Mouse (Mus musculus) heart, postnatal 36 days (tissue): Measurements from ENCODE around the gene Qsox2. TPM values are rescaled to one million over a fixed set of nuclear protein-coding genes. Genes with fewer than 3 reads are reported as not detected.

Experiments
- DNase-seq, 2 experiments: peaks; one replicate each; pipeline ENCODE4 v3.0.0; 2021 to 2022
- intact Hi-C: fragments of 180-260 bp; cut with DNase I; formaldehyde crosslinking; loops from one replicate; pipeline ENCODE4 v1.15.1; 2025
- total RNA-seq, 2 experiments: library from RNA; stranded (reverse); gene quantifications; 2 replicates each; pipeline ENCODE4 v1.2.3; 2021

Qsox2 gene
- total RNA-seq, 2 experiments from 2014 or later, result 19.0 to 19.7 TPM

DNA sequence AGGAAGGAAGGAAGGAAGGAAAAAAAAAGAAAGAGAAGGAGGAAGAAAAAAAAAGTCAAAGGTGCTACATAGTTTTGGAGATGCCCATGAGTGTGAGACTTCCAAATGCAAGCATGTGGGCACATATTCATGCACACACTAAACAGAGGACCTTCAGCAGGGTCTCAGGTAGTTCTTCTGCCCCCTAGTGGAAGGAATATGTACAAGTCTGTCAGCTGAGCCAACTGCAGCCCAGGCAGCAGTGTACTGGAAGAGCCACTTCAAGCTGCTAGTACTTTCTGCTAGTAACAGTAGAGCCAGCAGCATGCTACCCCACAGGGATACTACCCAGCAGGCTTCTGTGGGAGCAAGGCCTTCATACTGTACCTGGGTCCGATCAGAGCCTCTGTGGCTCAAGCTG, 9.5 kb downstream of the Qsox2 start:
- DNase-seq, result peak; percentile 9 to 32
- intact Hi-C loops, result loop anchor here (2.0 kb wide), 1 partner anchor 71 kb away; no protein-coding TSS in a partner anchor

DNA sequence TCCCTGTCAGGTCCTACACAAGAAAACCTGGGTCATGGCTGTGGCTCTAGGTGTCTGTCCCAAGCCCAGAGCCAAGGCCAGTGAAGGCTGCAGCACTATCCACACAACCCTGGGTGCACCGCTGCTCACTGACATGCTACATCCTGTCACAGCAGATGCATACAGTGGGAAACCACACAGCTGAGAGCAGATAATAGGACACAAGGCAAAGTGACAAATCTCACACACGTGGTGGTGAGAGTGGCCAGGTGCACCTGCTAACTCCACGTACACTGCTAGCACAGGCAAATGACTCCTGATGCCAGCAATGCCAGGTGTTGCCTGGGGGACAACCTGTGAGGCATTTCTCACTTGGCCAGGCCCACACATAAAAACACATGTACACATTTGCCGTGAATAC, 12.1 kb downstream of the Qsox2 start:
- DNase-seq, result no peak
- intact Hi-C loops, result no loop called here

DNA sequence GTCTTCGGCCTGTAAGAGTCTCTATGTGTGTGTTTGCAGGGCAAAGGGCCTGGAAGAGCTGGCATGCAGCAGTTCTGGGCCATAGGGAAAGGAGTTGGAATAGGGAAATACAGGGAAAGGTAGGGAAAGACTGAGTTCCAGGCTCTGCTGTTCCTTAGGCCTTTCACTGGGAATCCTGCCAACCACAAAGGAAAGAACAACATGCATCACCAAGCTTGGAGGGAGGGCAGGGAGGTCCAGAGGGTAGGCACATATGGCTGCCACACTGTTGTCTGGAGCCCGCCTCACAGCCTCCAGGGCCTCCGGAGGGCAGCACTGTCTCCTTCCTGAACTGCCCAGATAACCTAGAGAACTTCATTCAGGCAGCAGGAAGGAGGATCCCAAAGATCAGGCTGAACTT, 13.4 kb downstream of the Qsox2 start:
- intact Hi-C loops, result no loop called here
- no peak for DNase-seq

DNA sequence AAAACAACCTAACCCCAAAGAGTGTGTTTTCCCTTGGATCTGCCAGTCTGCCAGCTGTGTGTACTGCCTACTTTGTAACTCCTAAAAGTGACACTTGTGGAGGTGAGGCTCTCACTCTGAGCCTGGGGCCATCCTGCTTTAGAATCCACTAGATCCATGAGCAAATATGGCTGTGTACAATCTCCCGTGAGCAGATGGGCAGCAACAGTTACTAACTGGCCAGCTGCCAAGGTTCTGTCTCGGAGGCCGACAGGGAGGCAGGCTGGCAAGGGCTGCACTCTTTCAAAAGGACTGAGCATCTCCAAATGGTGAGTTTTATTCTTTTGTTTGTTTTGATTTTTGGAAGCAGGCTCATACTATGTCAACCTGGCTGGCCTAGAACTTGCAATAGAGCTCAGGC, 22.8 kb downstream of the Qsox2 start:
- no peak for DNase-seq
- intact Hi-C loops, result no loop called here

DNA sequence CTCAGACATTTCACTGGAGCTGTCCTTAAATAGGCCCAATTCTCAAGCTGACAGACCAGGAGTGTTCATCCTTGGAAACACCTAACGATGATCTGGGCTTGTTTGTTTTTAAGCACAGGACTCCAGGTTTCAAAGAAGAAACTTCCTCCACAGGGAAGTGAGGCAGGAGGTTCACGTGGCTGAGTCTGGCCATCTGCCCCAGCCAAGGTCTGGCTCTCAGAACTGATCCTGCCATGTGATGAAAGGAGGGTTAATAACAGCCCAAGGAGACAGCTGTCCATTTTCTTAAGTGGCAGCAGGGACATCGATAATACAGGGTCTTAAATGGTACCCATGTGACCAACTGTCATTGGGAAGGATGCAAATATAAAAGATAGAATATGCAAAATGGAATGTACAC, 27.8 kb downstream of the Qsox2 start:
- intact Hi-C loops, result no loop called here
- no peak for DNase-seq

DNA sequence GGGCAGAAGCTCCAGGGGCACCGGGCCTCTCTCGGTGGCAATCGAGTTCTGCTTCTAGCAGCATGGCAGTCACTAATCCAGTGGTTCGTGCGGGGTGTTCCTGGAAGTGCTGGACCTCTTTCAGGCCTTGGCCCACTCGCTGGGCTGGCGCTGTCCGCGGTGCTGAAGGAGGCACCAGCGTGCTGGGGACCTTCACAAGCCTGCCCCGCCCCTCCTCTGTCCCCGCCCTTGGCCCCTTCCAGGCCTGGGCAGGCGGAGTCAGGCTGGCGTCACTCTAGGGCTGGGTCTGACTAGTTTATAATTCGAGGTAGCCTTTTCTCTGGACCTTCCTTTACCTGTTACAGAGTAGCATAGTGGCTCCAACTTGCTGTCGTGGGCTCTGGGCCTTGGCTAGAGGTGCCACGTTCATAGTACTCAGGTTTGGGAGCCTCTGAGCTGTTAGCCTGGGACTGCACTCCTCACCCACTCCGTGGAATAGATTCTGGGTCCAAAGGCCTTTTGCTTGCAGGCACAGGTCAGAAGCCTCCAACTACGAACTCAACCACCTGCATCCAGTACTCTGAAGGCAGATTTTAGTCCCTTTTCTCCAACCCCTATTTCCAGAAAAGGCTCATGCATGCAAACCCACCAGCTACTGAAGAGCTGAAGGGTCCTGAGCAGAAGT, 29.1 kb downstream of the Qsox2 start, which contains the start of gene Lhx3:
Gene Lhx3 (minus strand): TSS at position 164 of the 664 bp plus-strand sequence.
- peak; percentile 79 to 85 for DNase-seq
- intact Hi-C loops, result no loop called here

DNA sequence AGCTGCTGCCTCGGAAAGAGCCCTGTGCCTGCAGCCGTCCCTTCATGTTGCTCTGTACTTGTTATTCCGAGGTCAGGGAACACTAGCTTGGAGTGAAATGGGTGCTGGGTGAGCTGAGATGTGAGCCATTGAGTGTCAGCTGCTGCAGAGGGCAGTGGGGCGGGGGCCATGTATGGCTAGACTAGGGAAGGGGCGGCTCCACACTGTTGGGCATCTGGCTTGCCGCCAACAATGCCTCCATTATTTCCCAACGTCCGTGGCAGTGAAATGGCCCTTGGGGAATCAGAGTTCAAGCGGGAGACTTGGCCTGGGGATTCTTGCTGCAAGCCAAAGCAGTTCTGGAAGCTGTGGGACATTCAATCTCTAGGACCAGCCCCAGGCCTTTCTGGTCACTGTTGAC, 29.8 kb downstream of the Qsox2 start:
- DNase-seq, result no peak
- intact Hi-C loops, result no loop called here

DNA sequence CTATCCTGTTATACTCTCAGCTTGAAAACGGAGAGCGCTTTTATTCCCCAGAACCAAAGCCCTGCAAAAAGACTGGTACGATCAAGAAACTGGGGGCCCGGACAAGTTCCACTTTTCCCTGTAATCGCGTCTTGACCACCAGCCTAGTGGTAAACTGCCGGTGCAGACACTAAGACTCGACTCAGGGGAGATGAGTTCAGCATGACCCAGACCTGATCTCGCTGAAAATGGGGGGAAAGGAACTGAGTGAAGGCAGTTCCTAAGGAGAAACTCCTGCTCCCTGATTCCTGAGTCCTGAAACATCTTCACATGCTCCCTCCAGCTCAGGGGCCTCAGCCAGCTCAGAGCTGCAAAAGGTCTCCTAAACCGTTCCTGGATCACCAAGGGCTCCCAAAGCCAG, 31.6 kb downstream of the Qsox2 start:
- DNase-seq, result no peak
- intact Hi-C loops, result no loop called here

DNA sequence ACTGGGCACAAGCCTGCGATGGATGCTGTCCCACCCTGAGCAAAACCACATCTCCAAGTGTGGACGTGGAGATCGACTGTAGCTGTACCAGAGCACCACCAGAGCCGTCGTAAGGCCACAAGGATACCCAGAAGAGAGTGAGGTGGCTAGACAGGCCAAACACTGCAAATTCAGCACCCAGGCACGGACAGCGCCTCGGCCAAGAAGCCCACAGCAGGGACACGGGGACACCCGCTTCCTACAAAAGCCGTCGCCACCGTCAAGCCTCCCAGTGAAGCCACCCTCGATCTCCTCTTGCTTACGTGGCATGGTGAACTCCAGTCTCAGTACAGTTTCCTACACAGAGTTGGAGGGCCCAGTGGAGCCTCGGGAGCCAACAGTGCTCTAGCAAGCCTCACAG, 32.2 kb downstream of the Qsox2 start:
- peak in 1 of 2 experiments; percentile 17 for DNase-seq

DNA sequence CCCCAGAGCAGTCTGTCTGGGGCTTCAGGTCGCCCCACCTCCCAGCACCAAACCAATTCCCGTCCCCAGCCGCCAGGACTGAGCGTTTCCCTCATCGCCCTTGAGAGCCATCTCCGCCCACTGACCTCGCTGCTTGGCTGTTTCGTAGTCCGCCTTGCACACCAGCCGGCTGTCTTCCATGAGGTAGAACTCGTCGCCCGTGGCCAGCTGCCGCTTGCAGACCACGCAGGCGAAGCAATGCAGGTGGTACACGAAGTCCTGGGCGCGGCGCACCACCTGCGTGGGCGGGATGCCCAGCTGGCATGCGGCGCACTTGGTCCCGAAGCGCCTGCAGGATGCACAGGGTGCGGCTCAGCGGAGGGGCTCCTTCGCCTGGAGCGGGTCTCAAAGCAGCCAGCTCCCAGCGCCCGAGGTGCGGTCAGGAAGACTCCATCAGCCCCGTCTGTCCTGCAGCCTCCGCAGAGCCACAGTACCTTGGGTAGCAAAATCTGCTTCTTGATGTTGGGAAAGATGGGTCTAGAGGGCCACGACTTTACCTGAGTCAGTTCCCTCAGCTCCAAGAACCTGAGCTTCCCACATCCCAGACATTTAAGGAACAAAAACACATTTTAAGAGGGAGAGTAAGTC, 34.4 kb downstream of the Qsox2 start:
- no peak for DNase-seq
- intact Hi-C loops, result no loop called here

More for the DNA sequence above, 32.2 kb downstream of the Qsox2 start:
- intact Hi-C loops, result no loop called here

DNA sequence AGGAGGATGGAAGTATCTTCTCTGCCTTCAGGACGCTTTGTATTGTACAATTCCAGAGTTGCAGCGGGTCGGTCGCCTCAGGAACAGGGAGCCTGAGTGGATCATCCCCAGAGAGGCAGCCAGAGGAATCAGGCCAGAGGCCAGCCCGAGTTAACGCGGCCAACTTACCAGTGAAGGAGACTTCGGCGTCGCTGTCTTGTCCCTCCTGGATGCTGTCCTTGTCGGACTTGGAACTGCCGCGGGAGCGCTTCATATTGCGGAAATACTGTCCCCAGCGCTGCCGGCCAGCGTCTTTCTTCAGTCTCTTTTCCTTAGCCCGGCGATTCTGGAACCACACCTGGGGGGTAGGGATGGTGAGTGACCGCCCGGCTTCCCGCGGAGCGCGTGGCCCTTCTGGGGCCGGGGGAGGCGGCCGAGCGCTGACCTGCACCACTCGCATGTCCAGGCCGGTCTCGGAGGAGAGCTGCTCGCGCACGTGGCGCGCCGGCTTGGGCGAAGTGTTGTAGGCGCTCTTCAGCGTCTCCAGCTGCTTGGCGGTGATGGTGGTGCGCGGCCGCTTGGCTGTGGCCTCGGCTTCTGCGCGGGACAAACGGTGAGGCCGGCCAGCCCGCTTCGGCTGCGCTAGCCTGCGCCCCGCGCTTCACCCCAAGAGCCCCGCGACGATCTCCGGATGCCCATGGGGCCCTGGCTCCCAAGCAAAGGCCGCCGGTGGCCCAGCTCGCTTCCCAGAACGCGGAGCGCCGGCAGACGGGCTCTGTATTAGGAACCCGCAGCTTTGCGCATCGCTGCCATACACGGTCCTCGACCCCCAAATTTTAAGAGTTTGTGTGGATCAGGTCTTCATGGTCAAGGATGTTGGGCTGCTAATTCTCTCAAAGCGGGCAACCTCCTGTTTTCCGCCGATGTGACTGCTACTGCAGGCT, 35.1 kb downstream of the Qsox2 start:
- intact Hi-C loops, result no loop called here
- no peak for DNase-seq

DNA sequence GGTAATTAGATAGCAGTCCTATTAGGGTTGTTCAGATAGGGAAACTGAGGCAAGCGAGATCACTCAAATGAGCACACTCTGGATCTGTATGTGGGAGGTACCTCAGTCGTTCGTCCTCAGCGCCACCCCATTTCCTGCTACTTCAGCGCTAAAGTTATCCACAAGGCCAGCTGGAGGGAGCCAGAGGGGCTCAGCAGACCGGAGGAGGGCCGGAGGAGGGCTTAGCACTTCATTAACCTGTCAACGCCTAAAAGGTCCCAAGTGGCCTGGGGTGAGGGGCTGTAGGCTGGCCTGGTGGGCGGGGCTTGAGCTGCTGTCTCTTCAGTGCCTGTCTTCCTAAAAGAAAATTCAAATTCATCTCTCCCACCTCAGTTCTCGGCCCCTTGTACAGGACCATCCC, 38.8 kb downstream of the Qsox2 start:
- no peak for DNase-seq
- intact Hi-C loops, result no loop called here

DNA sequence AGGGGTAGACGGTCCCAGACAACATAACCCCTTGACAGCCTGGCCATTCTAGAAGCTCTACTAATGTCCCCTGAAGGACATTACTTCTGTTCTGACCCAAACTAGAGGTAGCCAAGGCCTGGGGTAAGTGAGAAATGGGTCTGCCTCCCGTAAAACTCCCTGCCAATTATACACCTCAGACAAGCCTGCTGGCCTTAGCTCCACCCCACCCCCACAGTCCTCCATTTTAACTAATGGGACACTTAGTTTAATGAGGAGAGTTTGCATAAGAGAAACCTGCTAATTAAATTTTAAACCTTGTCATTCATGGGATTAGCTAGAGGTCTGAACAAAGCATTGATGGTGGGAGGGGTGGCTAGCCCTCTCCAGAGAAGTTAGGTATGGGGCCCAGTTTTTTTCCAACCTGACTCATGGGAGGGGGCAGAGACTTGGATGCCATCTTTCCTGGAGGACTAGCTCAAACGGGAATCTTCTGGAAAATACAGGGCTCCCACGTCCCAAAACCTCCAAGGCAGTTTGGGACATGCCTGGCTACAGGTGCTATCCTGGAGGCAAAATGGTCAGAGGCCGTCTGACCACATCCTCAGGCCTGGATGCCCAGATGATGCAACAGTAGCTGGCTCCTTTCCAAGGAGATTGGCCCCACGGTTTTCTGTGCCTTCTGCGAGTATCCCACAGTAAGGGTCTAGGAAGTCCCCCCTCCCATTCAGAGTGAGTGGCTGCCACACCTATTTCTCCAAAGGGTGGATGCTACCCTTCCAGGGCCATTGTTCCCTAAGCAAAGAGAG, 42.6 kb downstream of the Qsox2 start:
- intact Hi-C loops, result no loop called here
- no peak for DNase-seq

DNA sequence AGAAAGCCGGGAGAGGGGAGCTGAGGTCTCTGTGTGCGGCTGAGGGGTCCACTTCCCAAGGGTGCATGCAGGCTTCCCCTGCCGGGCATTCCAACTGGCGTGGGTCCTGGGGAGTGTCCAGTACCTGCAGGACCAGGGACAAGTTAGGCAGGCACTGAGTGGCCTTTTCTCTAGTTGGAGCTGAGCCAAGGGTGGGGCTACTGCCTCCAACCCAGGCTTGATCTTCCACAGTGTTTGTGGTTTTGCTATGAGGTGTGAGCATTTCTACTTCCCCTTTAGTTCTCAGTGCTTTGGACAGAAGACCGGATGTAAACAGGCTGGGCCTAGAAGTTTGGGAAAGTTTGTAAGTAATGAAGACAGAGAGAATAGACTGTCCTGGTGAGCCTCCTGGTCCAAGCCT, 48.8 kb downstream of the Qsox2 start:
- peak in 1 of 2 experiments; percentile 27 for DNase-seq
- intact Hi-C loops, result no loop called here

DNA sequence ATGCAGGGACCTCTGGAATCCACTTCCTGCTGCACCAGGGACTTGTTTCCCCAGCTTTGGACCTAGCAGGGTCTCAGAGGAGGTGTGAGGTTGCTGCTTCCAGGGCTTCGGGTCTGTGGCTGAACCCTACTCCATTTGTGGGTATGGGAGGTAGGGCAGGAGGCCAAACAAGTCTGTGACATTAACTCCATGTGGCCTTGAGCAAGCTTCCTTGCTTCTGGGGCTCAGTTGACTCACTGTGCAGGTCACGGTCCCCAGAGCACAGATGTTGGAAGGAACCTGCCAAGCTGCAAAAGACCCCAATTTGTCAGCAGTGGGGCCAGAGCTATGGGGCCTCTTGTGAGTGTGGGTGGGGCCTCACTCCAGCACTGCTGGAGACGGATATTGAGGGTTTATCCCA, 53.0 kb downstream of the Qsox2 start:
- DNase-seq, result no peak
- intact Hi-C loops, result no loop called here

DNA sequence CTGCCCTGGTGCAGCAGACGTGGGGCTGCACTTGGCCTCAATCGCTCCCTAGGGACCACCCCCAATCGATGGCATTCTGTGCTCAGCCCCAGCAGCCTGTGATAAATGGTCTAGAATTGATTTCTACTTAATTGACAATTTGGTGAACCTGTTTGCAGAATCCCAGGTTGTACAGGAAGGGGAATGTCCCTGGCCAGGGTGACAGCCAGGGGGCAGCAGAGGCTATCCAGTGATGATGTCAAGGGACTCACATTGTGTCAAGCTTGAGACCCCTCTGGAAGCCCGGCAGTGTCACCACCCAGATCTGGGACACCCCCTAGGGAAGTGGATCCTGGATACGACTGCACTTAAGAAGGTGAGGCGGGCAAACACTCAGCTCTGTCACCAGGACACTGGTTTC, 54.7 kb downstream of the Qsox2 start:
- intact Hi-C loops, result loop anchor here (1.0 kb wide), 1 partner anchor 91 kb away; no protein-coding TSS in a partner anchor
- peak; percentile 42 to 57 for DNase-seq

DNA sequence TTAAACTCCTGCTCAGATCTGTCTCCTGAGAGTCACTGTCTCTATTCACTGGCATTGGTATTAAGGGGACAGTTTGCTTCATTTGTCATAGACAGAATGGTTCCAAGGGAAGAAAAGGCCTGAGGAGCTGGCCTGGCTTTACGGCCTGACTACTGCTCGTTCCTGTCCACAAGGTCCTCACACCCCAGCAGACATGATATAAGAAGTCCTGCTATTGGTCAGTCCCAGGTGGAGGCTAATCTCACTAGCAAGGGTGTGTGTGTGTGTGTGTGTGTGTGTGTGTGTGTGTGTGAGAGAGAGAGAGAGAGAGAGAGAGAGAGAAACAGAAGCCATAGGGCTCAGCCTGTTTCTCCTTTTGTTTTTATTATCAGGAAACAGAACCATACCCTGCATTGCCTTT, 60.1 kb downstream of the Qsox2 start:
- no peak for DNase-seq

DNA sequence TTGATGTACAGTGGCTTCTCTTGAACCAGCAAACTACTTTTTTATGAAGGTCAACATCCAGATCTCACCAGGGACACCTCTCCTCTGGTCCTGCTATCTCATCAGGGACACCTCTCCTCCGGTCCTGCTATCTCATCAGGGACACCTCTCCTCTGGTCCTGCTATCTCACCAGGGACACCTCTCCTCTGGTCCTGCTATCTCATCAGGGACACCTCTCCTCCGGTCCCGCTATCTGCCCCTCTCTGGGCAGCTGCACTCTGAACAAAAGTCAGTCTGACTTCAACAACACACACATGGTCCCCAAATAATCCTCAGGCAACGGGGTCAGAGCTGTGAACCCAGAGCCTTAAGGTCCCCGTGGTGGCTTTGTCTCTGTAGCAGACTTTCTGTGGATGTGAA, 60.6 kb downstream of the Qsox2 start:
- intact Hi-C loops, result no loop called here
- no peak for DNase-seq

More for the DNA sequence above, 60.1 kb downstream of the Qsox2 start:
- intact Hi-C loops, result no loop called here

DNA sequence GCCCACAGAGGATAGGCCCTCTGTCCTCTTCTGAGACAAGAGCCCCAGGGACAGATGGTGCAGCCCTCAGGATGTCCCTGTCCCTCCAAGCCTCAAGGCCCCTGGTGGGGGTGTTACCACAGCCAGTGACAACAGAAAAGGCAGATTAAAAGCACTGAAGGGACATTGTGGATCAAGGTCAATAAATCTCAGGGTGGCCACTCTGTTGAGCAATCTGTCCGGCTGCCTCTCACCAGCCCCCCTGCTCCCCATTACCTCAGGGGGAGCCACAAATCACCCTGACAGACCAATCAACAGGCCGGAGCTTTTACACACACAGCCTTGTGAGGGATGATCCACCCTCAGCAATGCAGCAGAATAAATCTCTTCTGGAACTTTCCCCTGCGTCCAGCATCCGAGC, 62.1 kb downstream of the Qsox2 start:
- intact Hi-C loops, result no loop called here
- DNase-seq, result no peak

DNA sequence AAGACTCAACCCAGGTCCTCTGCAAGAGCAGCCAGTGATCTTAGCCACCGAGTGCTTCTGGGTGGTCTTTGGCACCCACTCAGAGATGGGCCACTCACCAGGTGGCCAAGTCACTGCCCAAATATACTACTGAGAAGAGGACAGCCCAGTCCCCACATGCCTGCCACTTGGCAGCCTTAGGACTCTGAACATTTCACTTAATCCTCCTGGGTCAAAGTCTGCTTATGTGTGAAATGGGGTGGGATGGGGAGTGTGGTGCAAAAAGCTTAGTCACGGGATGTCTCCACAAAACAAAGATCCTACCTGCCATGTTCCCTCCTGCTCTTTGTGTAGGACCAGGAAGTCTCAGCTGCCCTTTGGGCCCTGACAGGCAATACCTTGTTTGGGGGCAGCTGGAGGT, 65.2 kb downstream of the Qsox2 start:
- intact Hi-C loops, result no loop called here
- no peak for DNase-seq

DNA sequence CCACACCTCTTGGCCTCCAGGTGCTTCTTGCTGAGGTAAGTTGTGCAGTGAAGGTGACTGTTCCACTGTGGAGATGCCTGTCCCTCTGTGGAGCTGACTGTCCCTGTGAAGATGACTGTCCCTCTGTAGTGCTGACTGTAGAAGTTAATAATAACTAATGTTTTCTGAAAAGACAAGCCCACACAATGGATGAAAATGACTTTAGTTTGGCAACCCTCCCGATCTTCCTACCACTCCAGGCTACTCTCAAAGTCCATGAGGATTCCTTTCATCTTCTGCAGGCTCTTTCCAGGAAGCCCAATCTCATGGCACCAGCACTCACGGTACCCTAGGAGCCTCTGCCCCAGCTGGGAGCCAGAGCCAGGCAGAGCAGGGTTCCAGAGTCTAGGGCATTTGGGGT, 66.9 kb downstream of the Qsox2 start:
- intact Hi-C loops, result no loop called here

More for the DNA sequence above, 66.9 kb downstream of the Qsox2 start:
- no peak for DNase-seq
